Mouse (Mus musculus): ENCODE measurements around the gene Arhgef3. TPM values are rescaled to one million over a fixed set of nuclear protein-coding genes. Genes with fewer than 3 reads are reported as not detected.

The Arhgef3 gene
- polyA plus RNA-seq, 1 experiment from 2014 or later: 15.2 TPM

- Histone ChIP-seq H3K9me3 (no peaks in the 10 kb centered on the region), H3K4me1 (peaks cover 24% of the 10 kb centered on the region), H3K27me3 (replicated peaks) (no peaks in the 10 kb centered on the region), H3K36me3 (no peaks in the 10 kb centered on the region), H3K27ac (no peak overlapping the region), H3K4me3 (replicated peaks) (no peak overlapping the region), H3K4me2 (no peak overlapping the region), H3K9ac (no peak overlapping the region)
- no peak for ATAC-seq (ENCODE audit: insufficient read depth, low FRiP score, low read depth)
- WGBS: 81% methylated on average over 7 of the region's 7 CpGs
Observed at GRCm38 (mm10) chr14:27179771-27180170, 65.1 kb downstream of the Arhgef3 start.

GRCm38 (mm10) chr14:27182059-27182458 lies 67.4 kb downstream of the Arhgef3 start:
- H3K9ac ChIP-seq: no peak overlapping the region
- H3K9me3 ChIP-seq: no peaks in the 10 kb centered on the region
- peak overlapping the region; percentile 32 for H3K27ac ChIP-seq
- no peak overlapping the region for H3K4me2 ChIP-seq
- H3K4me1 ChIP-seq: peaks cover 23% of the 10 kb centered on the region
- no peaks in the 10 kb centered on the region for H3K36me3 ChIP-seq
- ATAC-seq (ENCODE audit: insufficient read depth, low FRiP score, low read depth): no peak
- H3K27me3 ChIP-seq (replicated peaks): no peaks in the 10 kb centered on the region
- no peak overlapping the region for H3K4me3 ChIP-seq (replicated peaks)
- 36% methylated on average over 11 of the region's 11 CpGs for WGBS

- WGBS: 52% methylated on average over 11 of the region's 11 CpGs
Observed at GRCm38 (mm10) chr14:27182646-27183438, 68.1 kb downstream of the Arhgef3 start.

GRCm38 (mm10) chr14:27183501-27184230 lies 69.0 kb downstream of the Arhgef3 start:
- no peak for ATAC-seq (ENCODE audit: insufficient read depth, low FRiP score, low read depth)
- Histone ChIP-seq H3K4me3 (replicated peaks) (no peak overlapping the region), H3K27me3 (replicated peaks) (no peaks in the 10 kb centered on the region), H3K4me2 (no peak overlapping the region), H3K36me3 (no peaks in the 10 kb centered on the region), H3K9ac (no peak overlapping the region), H3K9me3 (no peaks in the 10 kb centered on the region), H3K4me1 (peaks cover 17% of the 10 kb centered on the region), H3K27ac (no peak overlapping the region)
- WGBS: 59% methylated on average over 16 of the region's 16 CpGs

More at GRCm38 (mm10) chr14:27182646-27183438, 68.1 kb downstream of the Arhgef3 start:
- Histone ChIP-seq H3K9ac (no peak overlapping the region), H3K9me3 (no peaks in the 10 kb centered on the region), H3K4me3 (replicated peaks) (no peak overlapping the region), H3K4me2 (no peak overlapping the region), H3K27ac (peak overlapping the region; percentile 21; the same call in 1 of the 2 replicates), H3K27me3 (replicated peaks) (no peaks in the 10 kb centered on the region), H3K36me3 (no peaks in the 10 kb centered on the region), H3K4me1 (peaks cover 23% of the 10 kb centered on the region)
- ATAC-seq (ENCODE audit: insufficient read depth, low FRiP score, low read depth): peak; percentile 48; the same call in 1 of the 2 replicates

- Histone ChIP-seq H3K36me3 (no peaks in the 10 kb centered on the region), H3K4me2 (no peak overlapping the region), H3K4me1 (peaks cover 13% of the 10 kb centered on the region), H3K9ac (no peak overlapping the region), H3K27me3 (replicated peaks) (no peaks in the 10 kb centered on the region), H3K27ac (no peak overlapping the region), H3K4me3 (replicated peaks) (no peak overlapping the region), H3K9me3 (no peaks in the 10 kb centered on the region)
- 55% methylated on average over 5 of the region's 5 CpGs for WGBS
- no peak for ATAC-seq (ENCODE audit: insufficient read depth, low FRiP score, low read depth)
Observed at GRCm38 (mm10) chr14:27185902-27186301, 71.2 kb downstream of the Arhgef3 start.

GRCm38 (mm10) chr14:27186596-27186995 lies 71.9 kb downstream of the Arhgef3 start:
- no peaks in the 10 kb centered on the region for H3K9me3 ChIP-seq
- no peak overlapping the region for H3K4me3 ChIP-seq (replicated peaks)
- no peaks in the 10 kb centered on the region for H3K27me3 ChIP-seq (replicated peaks)
- H3K9ac ChIP-seq: no peak overlapping the region
- no peak overlapping the region for H3K4me2 ChIP-seq
- H3K27ac ChIP-seq: no peak overlapping the region
- no peak for ATAC-seq (ENCODE audit: insufficient read depth, low FRiP score, low read depth)
- 71% methylated on average over 4 of the region's 4 CpGs for WGBS
- H3K4me1 ChIP-seq: peaks cover 13% of the 10 kb centered on the region
- no peaks in the 10 kb centered on the region for H3K36me3 ChIP-seq

GRCm38 (mm10) chr14:27187025-27187424 lies 72.3 kb downstream of the Arhgef3 start:
- Histone ChIP-seq H3K4me1 (peaks cover 13% of the 10 kb centered on the region), H3K27me3 (replicated peaks) (no peaks in the 10 kb centered on the region), H3K36me3 (no peaks in the 10 kb centered on the region), H3K27ac (no peak overlapping the region), H3K9ac (no peak overlapping the region), H3K4me3 (replicated peaks) (no peak overlapping the region), H3K4me2 (no peak overlapping the region), H3K9me3 (no peaks in the 10 kb centered on the region)
- peak; percentile 64; the same call in 1 of the 2 replicates for ATAC-seq (ENCODE audit: insufficient read depth, low FRiP score, low read depth)
- 6% methylated on average over 4 of the region's 4 CpGs for WGBS

GRCm38 (mm10) chr14:27187885-27188284 lies 73.2 kb downstream of the Arhgef3 start:
- Histone ChIP-seq H3K9me3 (no peaks in the 10 kb centered on the region), H3K4me1 (peaks cover 7% of the 10 kb centered on the region), H3K4me3 (replicated peaks) (no peak overlapping the region), H3K36me3 (no peaks in the 10 kb centered on the region), H3K4me2 (no peak overlapping the region), H3K9ac (no peak overlapping the region), H3K27ac (no peak overlapping the region), H3K27me3 (replicated peaks) (no peaks in the 10 kb centered on the region)
- no peak for ATAC-seq (ENCODE audit: insufficient read depth, low FRiP score, low read depth)
- 89% methylated on average over 4 of the region's 4 CpGs for WGBS

GRCm38 (mm10) chr14:27192450-27192849 lies 77.8 kb downstream of the Arhgef3 start:
- 29% methylated on average over 3 of the region's 3 CpGs for WGBS
- Histone ChIP-seq H3K9me3 (no peaks in the 10 kb centered on the region), H3K4me1 (no peaks in the 10 kb centered on the region), H3K9ac (no peak overlapping the region), H3K27ac (no peak overlapping the region), H3K4me2 (no peak overlapping the region), H3K4me3 (replicated peaks) (no peak overlapping the region), H3K36me3 (no peaks in the 10 kb centered on the region), H3K27me3 (replicated peaks) (no peaks in the 10 kb centered on the region)
- ATAC-seq (ENCODE audit: insufficient read depth, low FRiP score, low read depth): no peak

- 55% methylated on average over 8 of the region's 8 CpGs for WGBS
- H3K4me2 ChIP-seq: no peak overlapping the region
- H3K4me1 ChIP-seq: no peaks in the 10 kb centered on the region
- no peak overlapping the region for H3K4me3 ChIP-seq (replicated peaks)
- no peak overlapping the region for H3K9ac ChIP-seq
- no peaks in the 10 kb centered on the region for H3K9me3 ChIP-seq
- no peak overlapping the region for H3K27ac ChIP-seq
- no peaks in the 10 kb centered on the region for H3K27me3 ChIP-seq (replicated peaks)
- ATAC-seq (ENCODE audit: insufficient read depth, low FRiP score, low read depth): peak; percentile 70; the same call in 1 of the 2 replicates
- H3K36me3 ChIP-seq: no peaks in the 10 kb centered on the region
Observed at GRCm38 (mm10) chr14:27196980-27197379, 82.3 kb downstream of the Arhgef3 start.

GRCm38 (mm10) chr14:27198490-27199089 lies 83.9 kb downstream of the Arhgef3 start:
- Histone ChIP-seq H3K36me3 (no peaks in the 10 kb centered on the region), H3K9me3 (no peaks in the 10 kb centered on the region), H3K27ac (no peak overlapping the region), H3K4me3 (replicated peaks) (no peak overlapping the region), H3K4me2 (no peak overlapping the region), H3K4me1 (no peaks in the 10 kb centered on the region), H3K9ac (no peak overlapping the region), H3K27me3 (replicated peaks) (no peaks in the 10 kb centered on the region)
- ATAC-seq (ENCODE audit: insufficient read depth, low FRiP score, low read depth): no peak
- WGBS: 85% methylated on average over 5 of the region's 5 CpGs

GRCm38 (mm10) chr14:27199119-27199518 lies 84.4 kb downstream of the Arhgef3 start:
- H3K4me1 ChIP-seq: no peaks in the 10 kb centered on the region
- H3K4me3 ChIP-seq (replicated peaks): no peak overlapping the region
- H3K4me2 ChIP-seq: no peak overlapping the region
- H3K9me3 ChIP-seq: no peaks in the 10 kb centered on the region
- 79% methylated on average over 3 of the region's 3 CpGs for WGBS
- no peak for ATAC-seq (ENCODE audit: insufficient read depth, low FRiP score, low read depth)
- H3K27me3 ChIP-seq (replicated peaks): no peaks in the 10 kb centered on the region
- H3K36me3 ChIP-seq: no peaks in the 10 kb centered on the region
- no peak overlapping the region for H3K9ac ChIP-seq
- H3K27ac ChIP-seq: no peak overlapping the region

Measured in stomach, embryonic 15.5 days (tissue).